Mouse (Mus musculus) liver, adult 2 months (tissue): Measurements from ENCODE around the gene Rap1gap2. TPM values are rescaled to one million over a fixed set of nuclear protein-coding genes. Genes with fewer than 3 reads are reported as not detected.
A peak's percentile ranks its signal among the peaks of the same experiment; 100 is the strongest.

ENCODE experiments used
- DNase-seq: peaks from one replicate; pipeline ENCODE4 v3.0.0-alpha.2; 2011; ENCODE audit warnings: low read depth, low spot score; ENCODE audit errors: extremely low read depth
- H3K27ac ChIP-seq: fragments of 200-500 bp; replicated peaks from 2 replicates; pipeline ENCODE4 v1.5.1; 2012; ENCODE audit warnings: low read depth, mild to moderate bottlenecking, control low read depth, inconsistent platforms, low read length; ENCODE audit not compliant: insufficient read depth
- H3K27me3 ChIP-seq: fragments of 200-500 bp; 2 replicates; pipeline ENCODE4 v1.6.1; 2012; ENCODE audit warnings: mild to moderate bottlenecking, moderate library complexity, low read length, inconsistent platforms; ENCODE audit not compliant: control insufficient read depth, insufficient read depth
- H3K36me3 ChIP-seq: fragments of 200-500 bp; 2 replicates; pipeline ENCODE4 v1.6.1; 2012; ENCODE audit warnings: low read length, inconsistent platforms; ENCODE audit not compliant: control insufficient read depth, insufficient read depth
- H3K4me1 ChIP-seq: fragments of 200-500 bp; 2 replicates; pipeline ENCODE4 v1.6.1; 2011; ENCODE audit warnings: low read length; ENCODE audit not compliant: control insufficient read depth, insufficient read depth
- H3K4me3 ChIP-seq: fragments of 200-500 bp; 2 replicates; pipeline ENCODE4 v1.5.1; 2011; ENCODE audit warnings: low read depth, mild to moderate bottlenecking, control low read depth, low read length, moderate library complexity; ENCODE audit not compliant: insufficient read depth
- H3K79me2 ChIP-seq: fragments of 200-500 bp; 2 replicates; pipeline ENCODE4 v1.6.1; 2012; ENCODE audit warnings: inconsistent platforms, mild to moderate bottlenecking, low read length, moderate library complexity; ENCODE audit not compliant: control insufficient read depth, insufficient read depth
- H3K9ac ChIP-seq: fragments of 200-500 bp; 2 replicates; pipeline ENCODE4 v1.6.1; 2012; ENCODE audit warnings: low read depth, mild to moderate bottlenecking, control low read depth, inconsistent platforms, low read length
- CTCF ChIP-seq: fragments of 200-500 bp; IDR thresholded peaks from 2 replicates; pipeline ENCODE4 v1.5.1; 2011; ENCODE audit warnings: low read depth, low read length, control low read depth
- POLR2A ChIP-seq: fragments of 200-500 bp; IDR thresholded peaks from 2 replicates; pipeline ENCODE4 v1.6.1; 2011; ENCODE audit warnings: low read length, control low read depth; ENCODE audit not compliant: insufficient read depth; ENCODE audit errors: extremely low read depth
- WGBS: fragments of 180-500 bp; shearing (Covaris S2); methylation state at CpG from one replicate; pipeline ENCODE4 v1.1.7; 2018; 5-methylcytosine and 5-hydroxymethylcytosine counted together
- polyA plus RNA-seq: library from polyadenylated mRNA; depleted of rRNA; stranded (reverse); fragments of >200 nt; gene quantifications from 2 replicates; pipeline ENCODE4 v1.2.3, GENCODE M21; 2012
- total RNA-seq: library from RNA; depleted of rRNA; stranded (reverse); fragments of >200 nt; gene quantifications from 2 replicates; pipeline ENCODE4 v1.2.3, GENCODE M21; 2014

Rap1gap2 gene
- total and polyA plus RNA-seq, 2 experiments, result 0.46 to 0.48 TPM

DNA sequence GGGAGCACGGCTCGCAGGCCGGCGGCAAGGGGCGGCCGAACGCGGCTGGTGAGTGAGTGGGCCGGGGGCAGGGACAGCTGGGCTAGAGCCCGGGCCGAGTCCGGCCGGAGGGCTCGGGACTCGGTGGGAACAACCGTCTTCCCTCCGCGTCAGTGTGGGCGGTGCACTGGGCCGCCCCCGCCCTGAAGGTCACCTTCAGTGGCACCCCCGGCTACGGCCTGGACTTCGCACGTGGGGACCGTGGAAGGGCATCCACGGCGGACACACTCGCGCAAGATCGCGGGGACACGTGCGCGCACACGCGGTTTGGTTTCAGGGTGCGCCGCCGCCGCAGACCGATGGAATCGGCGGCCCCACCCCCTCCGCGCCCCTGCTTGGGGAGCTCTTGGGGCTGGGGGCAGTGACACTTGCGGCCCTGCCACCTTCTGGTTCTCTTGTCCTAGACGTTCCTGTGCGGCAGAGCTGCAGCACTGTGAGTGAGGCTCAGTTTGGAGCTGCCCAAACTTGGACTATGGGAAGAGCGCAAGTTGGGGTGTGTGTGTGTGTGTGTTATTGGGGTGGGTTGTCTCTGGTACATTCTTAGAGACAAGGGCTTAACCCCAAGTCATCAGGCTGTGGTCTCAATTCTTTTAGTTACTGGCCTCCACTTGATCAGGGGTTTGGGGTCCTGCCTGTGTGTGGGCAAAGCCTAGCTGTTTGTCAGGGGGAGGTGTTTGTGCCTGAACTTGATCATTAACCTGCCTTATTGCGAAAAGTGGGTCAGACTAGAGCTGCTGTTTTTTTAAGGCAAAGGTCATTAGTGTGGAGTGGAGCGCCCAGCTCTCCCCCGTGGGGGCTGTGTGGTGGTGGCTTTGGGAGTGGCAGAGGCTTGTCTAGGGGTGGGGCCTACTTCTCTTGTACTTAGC is 39.2 kb upstream of the Rap1gap2 start:
- Histone ChIP-seq H3K9ac (peak overlapping the region; percentile 99), H3K79me2 (peaks cover 48% of the 10 kb centered on the region), H3K27ac (peak overlapping the region; percentile 98), H3K36me3 (peaks cover 5% of the 10 kb centered on the region), H3K4me1 (peaks cover 41% of the 10 kb centered on the region), H3K27me3 (no peaks in the 10 kb centered on the region), H3K4me3 (peak overlapping the region; percentile 98)
- TF ChIP-seq POLR2A (no peak), CTCF (no peak)
- WGBS, result under 1% methylated on average over 53 of the region's 53 CpGs
- DNase-seq, result peak; percentile 98

DNA sequence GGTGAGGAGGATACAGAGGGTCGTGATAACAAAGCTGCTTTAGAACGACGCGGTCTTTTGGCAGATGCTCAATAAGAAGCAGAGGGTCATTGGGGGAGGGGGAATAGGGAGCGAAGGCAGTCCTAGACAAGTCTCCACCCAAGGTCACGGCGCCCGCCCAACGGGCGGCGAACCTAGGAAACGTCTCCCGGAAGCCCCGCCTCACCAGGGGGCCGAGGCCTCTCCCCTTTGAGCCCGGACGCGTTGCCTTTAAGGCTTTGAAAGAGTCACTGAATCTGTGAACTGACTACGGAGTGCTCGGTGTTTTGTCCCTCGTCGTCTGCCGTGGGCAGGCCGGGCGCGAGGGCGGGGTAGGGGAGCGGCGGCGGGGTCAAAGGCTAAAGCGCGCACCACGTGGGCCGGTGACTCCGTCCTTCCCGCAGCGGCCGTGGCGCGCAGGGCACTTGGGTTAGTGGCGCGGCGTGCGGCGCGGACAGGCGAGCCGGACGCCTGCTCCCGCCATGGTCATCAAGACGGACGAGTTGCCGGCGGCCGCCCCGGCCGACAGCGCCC is 38.5 kb upstream of the Rap1gap2 start, which contains the start of gene Cluh:
Gene Cluh (plus strand): TSS at position 401 of the 552 bp plus-strand sequence.
- WGBS, result under 1% methylated on average over 58 of the region's 58 CpGs
- no peaks in the 10 kb centered on the region for H3K27me3 ChIP-seq
- H3K9ac ChIP-seq, result peak within 1 kb of the TSS; percentile 99
- peaks cover 42% of the 10 kb centered on the region for H3K79me2 ChIP-seq
- peaks cover 36% of the 10 kb centered on the region for H3K4me1 ChIP-seq
- TF ChIP-seq POLR2A (peak; percentile 89), CTCF (no peak)
- peaks cover 5% of the 10 kb centered on the region for H3K36me3 ChIP-seq
- peak within 1 kb of the TSS; percentile 98 for H3K27ac ChIP-seq
- peak within 1 kb of the TSS; percentile 98 for H3K4me3 ChIP-seq
- peak; percentile 95 for DNase-seq

DNA sequence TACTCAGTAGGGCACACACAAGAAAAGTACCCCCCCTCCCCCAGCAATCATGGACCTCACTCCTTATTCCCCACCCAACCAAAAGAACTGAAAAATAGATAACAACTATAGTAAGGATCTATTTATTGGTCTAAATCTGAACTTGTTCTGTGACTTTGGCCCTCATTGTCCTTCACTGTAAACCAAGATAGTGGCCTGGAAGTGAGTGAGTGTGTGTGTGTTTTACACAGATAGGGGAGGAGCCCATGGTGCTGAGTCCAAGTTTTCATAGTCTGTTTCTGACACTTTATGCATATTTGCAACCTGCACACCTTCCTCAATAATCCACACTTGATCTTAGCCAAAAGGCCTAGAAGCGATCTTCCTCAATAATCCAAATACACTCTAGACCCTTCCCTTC is 38.0 kb upstream of the Rap1gap2 start:
- H3K27ac ChIP-seq, result peak overlapping the region; percentile 86
- H3K79me2 ChIP-seq, result peaks cover 37% of the 10 kb centered on the region
- H3K9ac ChIP-seq, result peak overlapping the region; percentile 65
- peak overlapping the region; percentile 48 for H3K4me3 ChIP-seq
- no peaks in the 10 kb centered on the region for H3K27me3 ChIP-seq
- TF ChIP-seq CTCF (no peak), POLR2A (no peak)
- peaks cover 1% of the 10 kb centered on the region for H3K36me3 ChIP-seq
- no peak for DNase-seq
- WGBS, result 12% methylated on average over 1 of the region's 1 CpGs
- peaks cover 33% of the 10 kb centered on the region for H3K4me1 ChIP-seq

DNA sequence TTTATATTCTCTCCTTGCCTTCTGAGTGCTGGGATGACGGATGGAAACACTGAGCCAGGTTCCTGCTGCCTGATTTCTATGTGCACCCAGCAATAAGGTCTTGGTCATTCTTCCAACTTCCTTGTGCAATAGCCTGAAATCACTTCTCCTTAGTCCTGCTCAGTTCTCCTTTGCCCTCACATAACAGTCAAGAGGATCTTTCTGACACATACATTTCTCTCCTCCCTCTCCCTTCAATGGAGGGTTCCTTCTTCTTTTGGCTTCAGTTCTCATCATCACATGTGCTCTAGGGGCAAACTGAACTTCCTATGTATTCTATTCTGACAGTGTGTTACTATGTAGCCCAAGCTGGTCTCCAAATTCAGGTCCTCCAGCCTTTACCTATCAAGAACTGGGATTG is 37.3 kb upstream of the Rap1gap2 start:
- no peak for TF ChIP-seq POLR2A
- 92% methylated on average over 1 of the region's 1 CpGs for WGBS
- peak; percentile 52 for DNase-seq
- Histone ChIP-seq H3K4me1 (peaks cover 27% of the 10 kb centered on the region), H3K36me3 (no peaks in the 10 kb centered on the region), H3K79me2 (peaks cover 30% of the 10 kb centered on the region), H3K9ac (no peak overlapping the region), H3K27me3 (no peaks in the 10 kb centered on the region), H3K27ac (no peak overlapping the region), H3K4me3 (no peak overlapping the region)

DNA sequence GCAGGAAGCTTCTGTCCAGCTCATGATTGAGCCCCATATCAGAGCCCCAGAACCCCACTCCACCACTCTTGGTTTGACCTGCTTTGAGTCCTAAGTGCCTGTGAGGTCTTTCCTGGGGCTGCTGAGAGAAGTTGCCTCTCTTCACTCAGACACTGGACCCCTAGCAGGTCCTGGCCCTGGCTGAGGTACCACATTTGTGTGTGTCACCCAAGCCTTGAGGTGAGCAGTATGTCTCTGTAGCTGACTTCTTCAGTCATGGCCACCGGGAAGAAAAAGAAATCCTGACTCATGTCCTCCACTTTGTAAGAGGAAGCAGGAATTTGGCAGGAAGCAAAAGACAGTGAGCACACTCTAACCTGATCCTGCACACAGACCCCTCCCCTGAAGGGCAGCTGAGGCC is 28.9 kb upstream of the Rap1gap2 start:
- H3K27me3 ChIP-seq, result no peaks in the 10 kb centered on the region
- DNase-seq, result no peak
- 45% methylated on average over 1 of the region's 1 CpGs for WGBS
- no peak overlapping the region for H3K4me3 ChIP-seq
- H3K27ac ChIP-seq, result no peak overlapping the region
- no peak for TF ChIP-seq POLR2A
- TF ChIP-seq CTCF, result no peak
- H3K4me1 ChIP-seq, result peaks cover 10% of the 10 kb centered on the region; the same call in 1 of the 2 replicates
- H3K36me3 ChIP-seq, result no peaks in the 10 kb centered on the region
- no peaks in the 10 kb centered on the region for H3K79me2 ChIP-seq
- H3K9ac ChIP-seq, result no peak overlapping the region

DNA sequence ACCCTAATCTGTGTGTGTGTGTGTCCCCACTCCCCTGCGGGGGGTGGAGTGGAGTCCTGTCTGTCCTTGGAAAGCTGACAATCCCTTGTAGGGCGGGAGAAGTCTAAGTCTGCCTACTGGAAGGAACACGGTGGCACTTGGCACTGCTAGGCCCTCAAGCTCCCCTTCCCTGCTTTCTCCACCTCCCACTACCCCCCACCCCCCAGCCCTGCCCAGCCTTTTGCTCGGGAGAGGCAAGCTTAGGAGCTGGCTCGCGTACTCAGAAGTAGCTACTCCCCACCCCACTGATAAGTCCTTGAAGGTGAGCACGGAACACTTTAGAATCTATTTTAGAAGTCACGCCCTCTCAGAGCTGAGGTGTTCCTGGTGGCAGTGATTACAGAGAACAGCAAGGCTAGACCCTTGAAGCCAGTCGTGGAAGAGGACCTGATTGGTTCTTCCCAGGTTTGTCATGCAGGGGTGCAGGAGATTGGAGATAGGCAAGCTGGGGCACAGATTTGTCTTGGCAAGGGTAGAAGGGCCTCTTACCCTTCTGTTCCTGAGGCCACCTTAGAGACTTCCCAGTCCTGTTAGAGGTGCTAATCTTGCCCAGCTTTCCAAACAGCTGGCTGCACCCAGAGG is 28.2 kb upstream of the Rap1gap2 start:
- Histone ChIP-seq H3K79me2 (no peaks in the 10 kb centered on the region), H3K9ac (peak overlapping the region; percentile 58), H3K36me3 (no peaks in the 10 kb centered on the region), H3K27ac (peak overlapping the region; percentile 60), H3K4me1 (peaks cover 10% of the 10 kb centered on the region; the same call in 1 of the 2 replicates), H3K27me3 (no peaks in the 10 kb centered on the region), H3K4me3 (peak overlapping the region; percentile 78)
- TF ChIP-seq POLR2A, result no peak
- TF ChIP-seq CTCF, result no peak
- 17% methylated on average over 9 of the region's 9 CpGs for WGBS
- DNase-seq, result no peak
